ENCODE assay signal across 8 mouse cellular contexts in genomic region chr4:53825821-53826605, GRCm38 (mm10). TPM values are rescaled to one million over a fixed set of nuclear protein-coding genes. Genes with fewer than 3 reads are reported as not detected.
A peak's percentile ranks its signal among the peaks of the same experiment; 100 is the strongest.
DNase-seq lines count a peak whose midpoint lies in the region; ATAC-seq and TF ChIP-seq lines count a peak whose summit lies in the region.

TSS of gene Tmem38b (plus strand) at chr4:53826045.

- H3K4me1 ChIP-seq in G1E (ENCODE audit: insufficient read depth, low read depth, low read length), result peaks cover 31% of the 10 kb centered on the region
- peaks cover 7% of the 10 kb centered on the region for H3K4me1 ChIP-seq in forebrain, embryonic 15.5 days
- no peaks in the 10 kb centered on the region; the same call in 1 of the 2 replicates for H3K4me1 ChIP-seq in lung, postnatal 0 days (ENCODE audit: insufficient read depth, low read depth, low read length)

- DNase-seq in G1E (ENCODE audit: low spot score), result peak; percentile 69
- DNase-seq in cerebellum, adult 11-12 months, result peak; percentile 77
- peak; percentile 75 to 76 for DNase-seq in heart, postnatal 36 days
- peak; percentile 45 for DNase-seq in layer of hippocampus, adult 9-11 months
- DNase-seq in lung, postnatal 0 days (ENCODE audit: low spot score), result peak; percentile 86
- peak; percentile 46 for DNase-seq in ovary, postnatal 10 days (ENCODE audit: low spot score)
- peak; percentile 54 to 78 for DNase-seq in thymus, postnatal 10 days (ENCODE audit: low spot score in 2 of 2)

- no peaks in the 10 kb centered on the region for H3K27me3 ChIP-seq in G1E (ENCODE audit: insufficient read depth, low read length)
- no peaks in the 10 kb centered on the region for H3K27me3 ChIP-seq in forebrain, embryonic 15.5 days
- H3K27me3 ChIP-seq in lung, postnatal 0 days (replicated peaks; ENCODE audit: insufficient read depth, low read length), result no peaks in the 10 kb centered on the region

- no peak for TF ChIP-seq EP300 in lung, postnatal 0 days (IDR thresholded peaks at IDR 0.05)

- ATAC-seq in G1E (ENCODE audit: extremely low read depth, insufficient number of reproducible peaks, low FRiP score, poor library complexity, severe bottlenecking), result peak; percentile 62
- peak; percentile 95 for ATAC-seq in forebrain, embryonic 15.5 days (replicated peaks)
- peak; percentile 80 for ATAC-seq in lung, postnatal 0 days

- under 1% methylated on average over 55 of the region's 55 CpGs for WGBS in forebrain, embryonic 15.5 days
- WGBS in lung, postnatal 0 days, result 3% methylated on average over 52 of the region's 55 CpGs

- peak within 1 kb of the TSS; percentile 99 for H3K4me3 ChIP-seq in G1E (ENCODE audit: low read depth, low read length)
- peak within 1 kb of the TSS; percentile 81 for H3K4me3 ChIP-seq in forebrain, embryonic 15.5 days
- peak within 1 kb of the TSS; percentile 86 for H3K4me3 ChIP-seq in lung, postnatal 0 days (ENCODE audit: low read depth, low read length)

- no peak for TF ChIP-seq CTCF in G1E (IDR thresholded peaks at IDR 0.05; ENCODE audit: low read depth, low read length)
- peak; percentile 53 for TF ChIP-seq CTCF in lung, postnatal 0 days (IDR thresholded peaks at IDR 0.05)

- H3K4me2 ChIP-seq in forebrain, embryonic 15.5 days (replicated peaks), result peak within 1 kb of the TSS; percentile 68
- peak within 1 kb of the TSS; percentile 75 for H3K4me2 ChIP-seq in lung, postnatal 0 days (replicated peaks; ENCODE audit: low read depth, low read length)

- H3K9ac ChIP-seq in forebrain, embryonic 15.5 days (replicated peaks), result peak within 1 kb of the TSS; percentile 74
- H3K9ac ChIP-seq in lung, postnatal 0 days (replicated peaks; ENCODE audit: low read depth), result peak within 1 kb of the TSS; percentile 74

- H3K36me3 ChIP-seq in G1E (replicated peaks), result peaks cover 15% of the 10 kb centered on the region
- H3K36me3 ChIP-seq in forebrain, embryonic 15.5 days, result no peaks in the 10 kb centered on the region
- no peaks in the 10 kb centered on the region for H3K36me3 ChIP-seq in lung, postnatal 0 days (ENCODE audit: insufficient read depth, low read length)

- peak within 1 kb of the TSS; percentile 51; the same call in 1 of the 2 replicates for H3K27ac ChIP-seq in forebrain, embryonic 15.5 days (replicated peaks)
- peak within 1 kb of the TSS; percentile 83 for H3K27ac ChIP-seq in lung, postnatal 0 days (ENCODE audit: low read length)

- intact Hi-C loops in heart, postnatal 36 days (cut with DNase I), result loop anchor here (2.0 kb wide), 1 partner anchor 15 kb away; no protein-coding TSS in a partner anchor

- H3K9me3 ChIP-seq in G1E (replicated peaks), result no peaks in the 10 kb centered on the region
- H3K9me3 ChIP-seq in forebrain, embryonic 15.5 days, result no peaks in the 10 kb centered on the region
- no peaks in the 10 kb centered on the region for H3K9me3 ChIP-seq in lung, postnatal 0 days (ENCODE audit: low read length)

RNA-seq across cellular contexts. Expression of gene Tmem38b, which starts in this region (rescaled TPM):
- total RNA-seq in G1E (2014; fragmentation: Nextera tagmentation) (17.3 and 21.3 TPM in 2 replicates), G1E (2017) (5.6 and 7.0 TPM in 2 replicates)
- 13.3 and 15.8 TPM in 2 replicates for polyA plus RNA-seq in G1E (2012)
- 5.6 and 6.7 TPM in 2 replicates for polyA plus RNA-seq in forebrain, embryonic 15.5 days (2015; fragmentation: Nextera tagmentation; extraction: Ambion mirVana)
- total RNA-seq in heart, postnatal 36 days (2021), result 10 to 100 TPM; 18.5 to 24.0 TPM
- 20.0 and 21.4 TPM in 2 replicates for polyA plus RNA-seq in lung, postnatal 0 days (2015; fragmentation: Nextera tagmentation; extraction: Ambion mirVana)

Comparison
In these comparisons a context has a peak if more than half of its experiments do, and no peak if none do; other contexts are left out.
1. Peak in every context shown above with its lines: DNase-seq, ATAC-seq, H3K4me3 ChIP-seq and H3K27ac ChIP-seq.